Mouse (Mus musculus) CH12.LX (cell line): ENCODE data around the gene Reg3d. TPM values are rescaled to one million over a fixed set of nuclear protein-coding genes. Genes with fewer than 3 reads are reported as not detected.

Experiments
- DNase-seq: peaks from one replicate; pipeline ENCODE4 v3.0.0-alpha.2; 2013; ENCODE audit errors: extremely low read depth
- H3K27ac ChIP-seq: 2 replicates; pipeline ENCODE4 v1.5.1; 2012; ENCODE audit warnings: low read depth, mild to moderate bottlenecking, control low read depth, moderate library complexity; ENCODE audit not compliant: insufficient read depth
- H3K27me3 ChIP-seq: replicated peaks from 2 replicates; pipeline ENCODE3; 2012; ENCODE audit warnings: inconsistent platforms
- H3K36me3 ChIP-seq, 2 experiments: replicated peaks in 1 of 2; 2 replicates each; pipeline versions ENCODE3 to v1.6.1; 2012; ENCODE audit warnings: inconsistent platforms in 1 of 2, low read length in 1 of 2, mild to moderate bottlenecking in 1 of 2, mixed read lengths in 1 of 2, moderate library complexity in 1 of 2; ENCODE audit not compliant: control insufficient read depth in 1 of 2, insufficient read depth in 1 of 2
- H3K4me1 ChIP-seq, 2 experiments: 2 replicates each; pipeline ENCODE4 v1.6.1; 2012; ENCODE audit warnings: inconsistent platforms in 1 of 2, moderate library complexity in 1 of 2; ENCODE audit not compliant: insufficient read depth in 2 of 2, control insufficient read depth in 1 of 2
- H3K4me2 ChIP-seq: 2 replicates; pipeline ENCODE4 v1.6.1; 2012; ENCODE audit warnings: low read depth, mild to moderate bottlenecking, control low read depth; ENCODE audit not compliant: poor library complexity, insufficient read depth, severe bottlenecking
- H3K4me3 ChIP-seq, 3 experiments: fragments of 150-350 bp in 1 of 3; sonication (generic) in 1 of 3; replicated peaks in 1 of 3; 2 replicates each; pipeline versions ENCODE3 to v1.5.1; 2011 to 2012; ENCODE audit warnings: low read depth in 2 of 3, low read length in 2 of 3, mild to moderate bottlenecking in 2 of 3, moderate library complexity in 2 of 3, control low read depth in 1 of 3, improper control_type of control experiment in 1 of 3, inconsistent platforms in 1 of 3, mixed read lengths in 1 of 3; ENCODE audit not compliant: poor library complexity in 1 of 3
- H3K79me2 ChIP-seq: replicated peaks from 2 replicates; pipeline ENCODE4 v1.6.1; 2012; ENCODE audit warnings: mild to moderate bottlenecking, moderate library complexity; ENCODE audit not compliant: control insufficient read depth, poor library complexity, insufficient read depth, severe bottlenecking; ENCODE audit errors: extremely low read depth
- H3K9ac ChIP-seq: 2 replicates; pipeline ENCODE4 v1.6.1; 2012; ENCODE audit warnings: low read depth, mild to moderate bottlenecking, control low read depth, moderate library complexity; ENCODE audit not compliant: insufficient read depth
- H3K9me3 ChIP-seq: replicated peaks from 2 replicates; pipeline ENCODE3; 2012; ENCODE audit warnings: low read length, inconsistent platforms, mixed read lengths
- BHLHE40 ChIP-seq: IDR thresholded peaks from 2 replicates; pipeline ENCODE4 v1.6.1; 2011; ENCODE audit warnings: mild to moderate bottlenecking, low read depth, low read length, improper control_type of control experiment
- CHD1 ChIP-seq: IDR thresholded peaks from 2 replicates; pipeline ENCODE4 v1.6.1; 2012; ENCODE audit warnings: low read depth, low read length, improper control_type of control experiment, inconsistent platforms
- CHD2 ChIP-seq: IDR thresholded peaks from 2 replicates; pipeline ENCODE4 v1.6.1; 2011; ENCODE audit warnings: low read length, improper control_type of control experiment
- E2F4 ChIP-seq: IDR thresholded peaks from 2 replicates; pipeline ENCODE4 v1.6.1; 2011; ENCODE audit warnings: low read depth, low read length, improper control_type of control experiment; ENCODE audit not compliant: insufficient replicate concordance
- EP300 ChIP-seq: IDR thresholded peaks from 2 replicates; pipeline ENCODE4 v1.6.1; 2011; ENCODE audit warnings: low read length, improper control_type of control experiment
- ETS1 ChIP-seq: conservative IDR thresholded peaks from 2 replicates; pipeline ENCODE4 v1.6.1; 2012; ENCODE audit warnings: low read depth, mild to moderate bottlenecking, inconsistent platforms, low read length, improper control_type of control experiment, moderate library complexity
- HCFC1 ChIP-seq: IDR thresholded peaks from 2 replicates; pipeline ENCODE4 v1.6.1; 2012; ENCODE audit warnings: low read depth, mild to moderate bottlenecking, inconsistent platforms, low read length, improper control_type of control experiment
- IRF4 ChIP-seq: IDR thresholded peaks from 2 replicates; pipeline ENCODE4 v1.6.1; 2014; ENCODE audit warnings: low read depth, mild to moderate bottlenecking, inconsistent platforms, low read length, improper control_type of control experiment
- JUN ChIP-seq: IDR thresholded peaks from 2 replicates; pipeline ENCODE4 v1.6.1; 2011; ENCODE audit warnings: low read depth, mild to moderate bottlenecking, low read length, improper control_type of control experiment, moderate library complexity; ENCODE audit not compliant: insufficient read depth
- JUND ChIP-seq: conservative IDR thresholded peaks from 2 replicates; pipeline ENCODE4 v1.6.1; 2011; ENCODE audit warnings: low read depth, low read length, improper control_type of control experiment
- MAFK ChIP-seq: IDR thresholded peaks from 2 replicates; pipeline ENCODE4 v1.6.1; 2011; ENCODE audit warnings: low read length, improper control_type of control experiment; ENCODE audit not compliant: insufficient replicate concordance
- MAX ChIP-seq: IDR thresholded peaks from 2 replicates; pipeline ENCODE4 v1.6.1; 2011; ENCODE audit warnings: low read length, improper control_type of control experiment
- MXI1 ChIP-seq: IDR thresholded peaks from 2 replicates; pipeline ENCODE4 v1.6.1; 2011; ENCODE audit warnings: mild to moderate bottlenecking, low read depth, low read length, improper control_type of control experiment
- NRF1 ChIP-seq: IDR thresholded peaks from 2 replicates; pipeline ENCODE4 v1.6.1; 2014; ENCODE audit warnings: low read depth, mild to moderate bottlenecking, inconsistent platforms, low read length, improper control_type of control experiment, moderate library complexity
- RCOR1 ChIP-seq: conservative IDR thresholded peaks from 2 replicates; pipeline ENCODE4 v1.6.1; 2012; ENCODE audit warnings: low read depth, mild to moderate bottlenecking, inconsistent platforms, low read length, improper control_type of control experiment
- SIN3A ChIP-seq: IDR thresholded peaks from 2 replicates; pipeline ENCODE4 v1.6.1; 2012; ENCODE audit warnings: low read length, improper control_type of control experiment, inconsistent platforms
- SMC3 ChIP-seq: IDR thresholded peaks from 2 replicates; pipeline ENCODE4 v1.6.1; 2011; ENCODE audit warnings: low read depth, low read length, improper control_type of control experiment
- TBP ChIP-seq: conservative IDR thresholded peaks from 2 replicates; pipeline ENCODE4 v1.6.1; 2011; ENCODE audit warnings: low read depth, low read length, improper control_type of control experiment
- UBTF ChIP-seq: IDR thresholded peaks from 2 replicates; pipeline ENCODE4 v1.6.1; 2012; ENCODE audit warnings: low read depth, mild to moderate bottlenecking, inconsistent platforms, low read length, improper control_type of control experiment, moderate library complexity
- USF1 ChIP-seq: IDR thresholded peaks from 2 replicates; pipeline ENCODE4 v1.6.1; 2014; ENCODE audit warnings: low read depth, mild to moderate bottlenecking, inconsistent platforms, low read length, improper control_type of control experiment
- USF2 ChIP-seq: conservative IDR thresholded peaks from 2 replicates; pipeline ENCODE4 v1.6.1; 2011; ENCODE audit warnings: low read depth, low read length, improper control_type of control experiment
- ZKSCAN1 ChIP-seq: IDR thresholded peaks from 2 replicates; pipeline ENCODE4 v1.6.1; 2012; ENCODE audit warnings: low read depth, inconsistent platforms, low read length, improper control_type of control experiment, borderline replicate concordance
- ZNF384 ChIP-seq: IDR thresholded peaks from 2 replicates; pipeline ENCODE4 v1.6.1; 2012; ENCODE audit warnings: low read depth, low read length, improper control_type of control experiment, inconsistent platforms
- dilution Hi-C: fragments of 300-500 bp; cut with MboI; formaldehyde crosslinking; loops from 2 replicates; pipeline ENCODE4 v1.14.3; 2020; ENCODE audit warnings: low sequenced_read_pairs; ENCODE audit not compliant: extremely low pct_unique_long_range_greater_than_20kb, extremely low pct_ligation_motif_present
- in situ Hi-C: fragments of 300-500 bp; cut with MboI; formaldehyde crosslinking; loops from 3 replicates; pipeline ENCODE4 v1.14.3; 2019; ENCODE audit warnings: low sequenced_read_pairs, low pct_ligation_motif_present, low pct_unique_long_range_greater_than_20kb, mixed read lengths
- polyA plus RNA-seq: library from polyadenylated mRNA; unstranded; fragments of >175 nt; gene quantifications from 2 replicates; pipeline ENCODE4 v1.2.1, GENCODE M21; 2012; ENCODE audit warnings: low read depth; ENCODE audit not compliant: insufficient read length
- total RNA-seq, 2 experiments: library from RNA; depleted of rRNA; stranded (reverse); fragments of 300-350 nt in 1 of 2; fragments of >200 nt in 1 of 2; gene quantifications; 2 replicates each; pipeline ENCODE4 v1.2.3; 2012 to 2014

Reg3d gene
- total and polyA plus RNA-seq, 3 experiments, result not detected

GRCm38 (mm10) chr6:78361971-78362563 is 16.6 kb downstream of the Reg3d start:
- Histone ChIP-seq H3K9me3 (peaks cover 12% of the 10 kb centered on the region), H3K27ac (no peak overlapping the region), H3K9ac (no peak overlapping the region), H3K27me3 (no peaks in the 10 kb centered on the region), H3K4me2 (no peak overlapping the region), H3K36me3 (no peaks in the 10 kb centered on the region), H3K4me3 (no peak overlapping the region), H3K79me2 (no peaks in the 10 kb centered on the region), H3K4me1 (no peaks in the 10 kb centered on the region)
- TF ChIP-seq HCFC1, result no peak
- no peak for TF ChIP-seq JUND
- no peak for TF ChIP-seq USF1
- TF ChIP-seq ETS1, result no peak
- no peak for TF ChIP-seq NRF1
- TF ChIP-seq UBTF, result no peak
- TF ChIP-seq IRF4, result no peak
- no peak for TF ChIP-seq SMC3
- no peak for TF ChIP-seq MAX
- no peak for TF ChIP-seq SIN3A
- TF ChIP-seq JUN, result no peak
- TF ChIP-seq EP300, result no peak
- no peak for TF ChIP-seq BHLHE40
- no peak for TF ChIP-seq MAFK
- TF ChIP-seq RCOR1, result no peak
- TF ChIP-seq E2F4, result no peak
- no peak for TF ChIP-seq USF2
- dilution Hi-C loops (no loop called here), in situ Hi-C loops (no loop called here)
- DNase-seq, result no peak

GRCm38 (mm10) chr6:78341689-78342088 is 37.0 kb downstream of the Reg3d start:
- TF ChIP-seq TBP (no peak), ZNF384 (no peak), ZKSCAN1 (no peak), JUND (no peak), USF2 (no peak), MXI1 (no peak), CHD2 (no peak), CHD1 (no peak)
- no peak overlapping the region for H3K4me3 ChIP-seq
- no peak overlapping the region for H3K27ac ChIP-seq
- dilution Hi-C loops (no loop called here), in situ Hi-C loops (no loop called here)
- no peaks in the 10 kb centered on the region for H3K79me2 ChIP-seq
- no peak for DNase-seq
- no peaks in the 10 kb centered on the region for H3K27me3 ChIP-seq
- no peaks in the 10 kb centered on the region for H3K36me3 ChIP-seq
- H3K4me1 ChIP-seq, result no peaks in the 10 kb centered on the region
- H3K4me2 ChIP-seq, result no peak overlapping the region
- no peak overlapping the region for H3K9ac ChIP-seq
- peaks cover 26% of the 10 kb centered on the region for H3K9me3 ChIP-seq
